Mouse (Mus musculus) liver, postnatal 0 days (tissue): Measurements from ENCODE around the gene Pax4. TPM values are rescaled to one million over a fixed set of nuclear protein-coding genes. Genes with fewer than 3 reads are reported as not detected.

Source experiments
- ATAC-seq: fragments of 200-750 bp; cut with Nextera tagmentation; 2 replicates; pipeline ENCODE4 v1.8.0; 2017; ENCODE audit warnings: mild to moderate bottlenecking, moderate library complexity
- DNase-seq: peaks from one replicate; pipeline ENCODE4 v3.0.0-alpha.2; 2016
- H3K27ac ChIP-seq: fragments of 300-500 bp; sonication (generic); 2 replicates; pipeline ENCODE4 v1.5.1; 2014; ENCODE audit warnings: antibody characterized with exemption, moderate library complexity, mild to moderate bottlenecking, low read depth
- H3K27me3 ChIP-seq: fragments of 300-500 bp; sonication (generic); 2 replicates; pipeline ENCODE4 v1.6.1; 2014; ENCODE audit warnings: low read length, control low read depth, mixed read lengths; ENCODE audit not compliant: insufficient read depth
- H3K36me3 ChIP-seq: fragments of 300-500 bp; sonication (generic); replicated peaks from 2 replicates; pipeline ENCODE4 v1.6.1; 2014; ENCODE audit warnings: mild to moderate bottlenecking, control low read depth, low read length, moderate library complexity, mixed read lengths; ENCODE audit not compliant: insufficient read depth
- H3K4me1 ChIP-seq: fragments of 300-500 bp; sonication (generic); 2 replicates; pipeline ENCODE4 v1.6.1; 2014; ENCODE audit warnings: antibody characterized with exemption, mild to moderate bottlenecking, control low read depth; ENCODE audit not compliant: insufficient read depth
- H3K4me2 ChIP-seq: fragments of 300-500 bp; sonication (generic); 2 replicates; pipeline ENCODE4 v1.6.1; 2014; ENCODE audit warnings: low read depth, mild to moderate bottlenecking, low read length, moderate library complexity, mixed read lengths
- H3K4me3 ChIP-seq: fragments of 300-500 bp; sonication (generic); 2 replicates; pipeline ENCODE4 v1.5.1; 2014; ENCODE audit warnings: low read depth, low read length
- H3K9ac ChIP-seq: fragments of 300-500 bp; sonication (generic); replicated peaks from 2 replicates; pipeline ENCODE4 v1.6.1; 2014; ENCODE audit warnings: mild to moderate bottlenecking, moderate library complexity
- H3K9me3 ChIP-seq: fragments of 300-500 bp; sonication (generic); 2 replicates; pipeline ENCODE4 v1.6.1; 2016; ENCODE audit warnings: mild to moderate bottlenecking, control low read depth, low read length, mixed read lengths
- CTCF ChIP-seq: sonication (generic); IDR thresholded peaks from 2 replicates; pipeline ENCODE4 v1.5.1; 2016; ENCODE audit warnings: antibody characterized with exemption, low read depth
- EP300 ChIP-seq: IDR thresholded peaks from 2 replicates; pipeline ENCODE4 v1.6.1; 2016; ENCODE audit warnings: antibody characterized with exemption, low read depth, mild to moderate bottlenecking
- WGBS: fragments of 180-500 bp; shearing (Covaris S2); extraction: QIAGEN DNeasy Blood & Tissue Kit; methylation state at CpG from one replicate; pipeline ENCODE4 v1.1.7; 2014; ENCODE audit not compliant: insufficient replicate concordance; 5-methylcytosine and 5-hydroxymethylcytosine counted together
- polyA plus RNA-seq: library from polyadenylated mRNA; unstranded; fragments of >200 nt; fragmentation: Nextera tagmentation; extraction: Ambion mirVana; gene quantifications from 2 replicates; pipeline ENCODE4 v1.2.1, GENCODE M21; 2015

The Pax4 gene
- polyA plus RNA-seq, 1 experiment from 2014 or later, result not detected

GRCm38 (mm10) chr6:28486471-28486870 lies 37.3 kb upstream of the Pax4 start:
- WGBS, result 65% methylated on average over 2 of the region's 2 CpGs

DNA sequence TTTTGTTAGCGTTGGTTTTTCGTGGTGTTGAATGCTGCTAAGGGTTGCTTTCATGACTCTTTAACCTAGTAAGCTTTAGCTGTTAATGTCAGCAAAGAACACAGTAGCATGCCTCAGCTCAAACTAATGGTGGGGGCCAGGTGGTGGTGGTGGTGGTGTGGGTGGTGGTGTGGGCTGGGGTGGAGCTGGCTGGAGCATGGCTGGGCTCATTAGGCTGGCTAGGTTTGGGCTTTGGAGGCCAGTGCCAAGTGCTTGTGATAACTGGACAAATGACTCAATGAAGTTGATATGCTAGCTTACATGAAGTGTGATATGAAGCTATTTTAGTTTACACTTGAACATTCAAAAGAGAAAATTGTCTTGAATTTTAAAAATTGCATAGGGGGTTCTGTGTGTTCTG lies 36.9 kb upstream of the Pax4 start:
- TF ChIP-seq CTCF (no peak), EP300 (no peak)
- ATAC-seq (no peak), DNase-seq (no peak)
- no peaks in the 10 kb centered on the region; the same call in 1 of the 2 replicates for H3K36me3 ChIP-seq
- peaks cover 61% of the 10 kb centered on the region for H3K4me1 ChIP-seq
- H3K4me2 ChIP-seq, result 0 out of 2 replicates have a peak overlapping the region, but pooled peaks have one; percentile 4
- no peaks in the 10 kb centered on the region for H3K27me3 ChIP-seq
- H3K4me3 ChIP-seq, result no peak overlapping the region
- H3K9ac ChIP-seq, result no peak overlapping the region
- 81% methylated on average over 2 of the region's 2 CpGs for WGBS
- no peak overlapping the region for H3K27ac ChIP-seq
- no peaks in the 10 kb centered on the region for H3K9me3 ChIP-seq

More at GRCm38 (mm10) chr6:28486471-28486870, 37.3 kb upstream of the Pax4 start:
- DNase-seq (no peak), ATAC-seq (no peak)
- TF ChIP-seq CTCF, result no peak
- no peak for TF ChIP-seq EP300
- Histone ChIP-seq H3K36me3 (no peaks in the 10 kb centered on the region; the same call in 1 of the 2 replicates), H3K27ac (no peak overlapping the region), H3K27me3 (no peaks in the 10 kb centered on the region), H3K4me2 (peak overlapping the region; percentile 4), H3K4me1 (peaks cover 60% of the 10 kb centered on the region), H3K9ac (no peak overlapping the region), H3K9me3 (no peaks in the 10 kb centered on the region), H3K4me3 (no peak overlapping the region)

DNA sequence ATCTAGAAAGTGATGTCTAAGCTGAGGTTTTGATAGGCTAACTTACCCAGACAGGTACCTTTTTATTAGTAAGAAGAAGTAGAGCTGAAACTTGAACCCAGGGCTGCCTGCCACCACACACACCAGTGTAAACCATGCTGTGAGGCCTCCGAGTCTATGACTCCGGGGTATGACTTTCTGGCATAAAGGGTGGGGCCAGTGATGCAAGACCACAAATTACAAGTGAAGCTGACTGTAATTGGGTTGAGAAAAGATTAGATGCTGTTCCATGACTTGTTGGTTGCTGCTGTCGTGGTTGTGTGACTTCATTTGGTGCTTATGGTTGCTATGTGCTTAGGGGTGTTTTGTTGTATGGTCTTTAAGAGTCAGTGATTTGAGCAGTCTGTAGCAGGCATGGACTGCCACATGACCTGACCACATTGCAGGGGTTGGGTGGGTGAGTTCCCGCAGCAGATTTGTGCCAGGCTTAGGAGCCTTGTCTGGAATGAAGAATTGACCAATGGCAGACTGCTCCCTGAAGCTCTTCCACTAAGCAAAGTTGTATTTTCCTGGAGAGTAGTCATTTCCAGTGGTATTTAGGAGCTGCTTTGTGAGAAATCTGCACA lies 33.7 kb upstream of the Pax4 start:
- no peaks in the 10 kb centered on the region for H3K9me3 ChIP-seq
- no peaks in the 10 kb centered on the region for H3K36me3 ChIP-seq
- peaks cover 49% of the 10 kb centered on the region for H3K4me1 ChIP-seq
- no peaks in the 10 kb centered on the region for H3K27me3 ChIP-seq
- no peak overlapping the region for H3K4me3 ChIP-seq
- WGBS, result 30% methylated on average over 4 of the region's 4 CpGs
- DNase-seq, result no peak
- no peak overlapping the region for H3K9ac ChIP-seq
- ATAC-seq, result no peak
- no peak overlapping the region for H3K27ac ChIP-seq
- H3K4me2 ChIP-seq, result peak overlapping the region; percentile 39
- TF ChIP-seq EP300 (no peak), CTCF (no peak)

DNA sequence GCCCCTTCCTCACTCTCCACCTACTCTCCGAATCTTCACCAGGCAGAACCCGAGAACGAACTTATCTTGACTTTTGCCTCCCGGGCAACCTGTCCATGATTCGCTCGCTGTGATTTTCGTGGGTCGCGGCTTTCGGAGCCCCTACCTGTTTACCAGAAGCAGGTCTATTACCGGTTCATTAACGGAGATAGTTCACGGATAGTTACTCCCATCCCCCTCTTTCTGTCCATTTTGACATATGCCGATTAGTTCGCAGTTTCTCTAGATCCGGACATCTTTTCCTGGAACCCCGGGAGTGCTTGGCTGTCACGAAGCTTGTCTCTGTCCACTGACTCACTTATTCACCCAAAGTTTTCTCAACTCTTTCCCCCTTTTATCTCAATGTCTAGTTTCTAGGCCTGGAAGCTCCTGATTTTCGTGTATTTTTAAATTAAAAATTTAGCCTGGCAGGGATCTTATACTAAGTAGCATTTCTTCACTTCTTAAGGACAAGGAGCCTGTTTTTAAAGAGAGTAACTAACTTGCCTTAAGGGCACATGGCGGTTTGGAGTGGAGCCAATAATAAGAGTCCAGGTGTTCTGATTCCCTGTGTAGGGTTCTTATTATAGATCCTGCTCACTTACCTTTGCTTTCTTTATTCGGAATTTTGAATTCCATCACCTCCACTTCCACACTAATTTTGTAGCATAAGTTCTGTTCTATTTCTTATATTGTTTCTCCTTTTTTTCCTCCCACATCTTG lies 31.8 kb upstream of the Pax4 start:
- ATAC-seq (no peak), DNase-seq (no peak)
- H3K27me3 ChIP-seq, result no peaks in the 10 kb centered on the region
- no peak for TF ChIP-seq EP300
- TF ChIP-seq CTCF, result no peak
- H3K36me3 ChIP-seq, result no peaks in the 10 kb centered on the region
- peak overlapping the region; percentile 88 for H3K9ac ChIP-seq
- peak overlapping the region; percentile 90 for H3K27ac ChIP-seq
- peak overlapping the region; percentile 91 for H3K4me3 ChIP-seq
- H3K4me2 ChIP-seq, result peak overlapping the region; percentile 99
- 5% methylated on average over 21 of the region's 21 CpGs for WGBS
- peaks cover 38% of the 10 kb centered on the region for H3K4me1 ChIP-seq
- H3K9me3 ChIP-seq, result no peaks in the 10 kb centered on the region

- WGBS, result under 1% methylated on average over 67 of the region's 68 CpGs
- Histone ChIP-seq H3K4me3 (peak overlapping the region; percentile 91), H3K36me3 (no peaks in the 10 kb centered on the region), H3K9me3 (no peaks in the 10 kb centered on the region), H3K4me1 (peaks cover 31% of the 10 kb centered on the region), H3K27ac (peak overlapping the region; percentile 90), H3K4me2 (peak overlapping the region; percentile 99), H3K9ac (peak overlapping the region; percentile 88), H3K27me3 (no peaks in the 10 kb centered on the region)
- TF ChIP-seq CTCF (peak; percentile 13), EP300 (no peak; the same call in none of the 2 replicates)
- ATAC-seq (peak; percentile 98), DNase-seq (peak; percentile 98)
These were observed 31.0 kb upstream of the Pax4 start for GRCm38 (mm10) chr6:28479865-28480751.

GRCm38 (mm10) chr6:28474839-28475238 lies 25.7 kb upstream of the Pax4 start, which contains the start of gene Snd1:
Gene Snd1, plus strand, starts transcription at chr6:28475139.
- H3K4me1 ChIP-seq, result peaks cover 13% of the 10 kb centered on the region; the same call in 1 of the 2 replicates
- TF ChIP-seq CTCF, result no peak
- no peak for TF ChIP-seq EP300

More at GRCm38 (mm10) chr6:28474839-28475238, 25.7 kb upstream of the Pax4 start, which contains the start of gene Snd1:
- Histone ChIP-seq H3K27me3 (no peaks in the 10 kb centered on the region), H3K9me3 (no peaks in the 10 kb centered on the region), H3K4me3 (no peak within 1 kb of the TSS), H3K27ac (no peak within 1 kb of the TSS), H3K4me2 (no peak within 1 kb of the TSS), H3K36me3 (no peaks in the 10 kb centered on the region), H3K9ac (no peak within 1 kb of the TSS)
- ATAC-seq (no peak), DNase-seq (no peak)
- WGBS, result 81% methylated on average over 5 of the region's 5 CpGs
